Mouse (Mus musculus): ENCODE data around the gene Olfr1198.

Gene Olfr1198

DNA sequence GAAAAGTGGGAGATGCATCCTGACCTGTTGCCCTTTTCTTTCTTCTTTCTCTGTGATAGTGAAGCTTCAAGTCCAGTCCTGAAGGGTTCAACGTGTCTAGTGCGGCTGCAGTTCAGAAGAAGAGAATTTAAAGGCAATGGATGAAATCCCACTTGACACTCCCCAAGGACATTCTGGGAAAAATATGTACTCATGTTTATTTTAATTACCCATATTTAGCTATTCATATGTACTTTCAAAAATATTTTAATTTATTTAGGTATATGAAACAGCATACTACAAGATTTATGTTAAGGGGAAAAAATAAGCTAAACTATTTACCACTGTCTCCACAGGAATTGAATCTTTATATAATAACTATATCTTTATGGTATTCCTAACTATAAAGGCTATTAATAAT is at the start of gene Olfr1198:
TSS of gene Olfr1198 (minus strand) at position 101 of the 400 bp plus-strand sequence.
- DNase-seq (ENCODE audit: low spot score) = no peak

DNA sequence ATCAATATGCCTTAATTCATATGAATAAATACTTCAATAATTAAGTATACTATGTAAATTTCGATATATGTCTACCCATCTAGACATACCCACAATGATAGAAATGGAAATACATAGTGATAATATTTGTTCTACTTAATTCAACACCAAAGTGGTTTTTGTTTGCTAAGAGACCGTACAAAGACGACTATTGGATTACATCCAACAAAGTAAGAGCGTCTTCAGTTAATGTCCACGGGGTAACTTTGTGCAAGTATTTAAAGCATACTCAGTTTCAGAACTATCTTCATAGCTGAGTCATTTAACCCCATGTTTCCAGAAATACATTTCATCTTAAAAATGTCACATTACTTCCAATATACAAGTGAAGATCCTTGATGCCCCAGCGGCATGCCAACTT is 41.6 kb upstream of the Olfr1198 start, which contains the start of gene Olfr1201:
TSS of gene Olfr1201 (plus strand) at position 301 of the 400 bp plus-strand sequence.
- no peak for DNase-seq (ENCODE audit: low spot score)

DNA sequence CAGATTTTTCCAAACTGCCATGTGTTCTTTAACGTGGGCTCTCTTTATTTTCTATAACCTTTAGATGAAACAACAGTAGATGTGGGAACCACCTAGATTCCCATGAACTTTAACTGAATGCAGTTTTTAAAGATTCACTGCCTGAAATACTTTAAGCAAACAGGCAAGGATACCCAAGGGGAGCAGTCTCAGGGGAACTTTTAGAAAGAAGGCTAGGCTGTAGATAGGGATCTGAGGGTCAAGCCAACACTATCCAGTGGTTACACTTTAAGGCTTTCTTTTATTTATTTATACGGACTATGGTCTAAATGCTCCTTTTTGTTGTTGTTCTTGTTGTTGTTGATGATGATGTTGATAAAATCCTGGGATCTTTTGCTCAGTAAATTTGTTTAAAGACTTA is 19.2 kb upstream of the Olfr1198 start, which contains the start of gene Olfr1200:
TSS of gene Olfr1200 (minus strand) at position 101 of the 400 bp plus-strand sequence.
- DNase-seq (ENCODE audit: low spot score) = no peak

DNA sequence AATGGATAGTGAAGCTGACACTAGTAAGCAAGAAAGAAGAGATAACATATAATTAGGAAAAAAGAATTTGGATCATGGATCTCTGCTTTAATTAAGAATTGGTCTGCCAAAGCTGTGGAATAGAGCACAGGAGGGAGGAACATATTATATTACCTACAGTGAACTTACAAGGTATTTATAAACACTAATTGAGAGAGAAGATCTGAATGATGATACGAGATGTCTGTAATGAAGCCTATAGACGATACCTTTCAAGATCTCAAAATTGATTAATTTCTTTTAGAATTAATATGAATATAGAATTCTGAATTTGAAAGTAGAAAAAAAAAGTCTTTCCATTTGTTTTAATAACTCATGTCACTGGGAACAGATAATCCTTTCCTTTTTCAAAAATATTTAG is 9.2 kb upstream of the Olfr1198 start, which contains the start of gene Olfr1199:
TSS of gene Olfr1199 (minus strand) at position 101 of the 400 bp plus-strand sequence.
- no peak for DNase-seq (ENCODE audit: low spot score)

DNA sequence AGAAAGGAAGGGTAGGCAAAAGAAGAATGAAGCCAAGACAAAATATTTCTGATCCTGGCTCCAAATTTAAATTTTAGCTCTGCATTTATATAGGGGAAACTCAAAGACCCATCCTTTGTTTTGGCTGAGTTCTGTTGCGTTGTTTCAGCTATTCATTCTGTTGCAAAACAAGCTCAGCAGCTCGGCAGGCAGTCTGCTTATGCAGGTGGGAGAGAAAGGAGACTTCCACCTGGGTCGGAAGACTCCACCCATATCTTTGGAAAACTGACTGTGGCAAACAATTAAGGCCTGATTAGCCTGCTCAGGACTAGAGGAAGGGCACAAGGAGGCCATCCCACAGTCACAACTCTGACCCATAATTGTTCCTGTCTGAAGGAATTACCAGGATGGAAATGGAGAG is 7.8 kb downstream of the Olfr1198 start:
- DNase-seq (ENCODE audit: low spot score) = no peak

DNA sequence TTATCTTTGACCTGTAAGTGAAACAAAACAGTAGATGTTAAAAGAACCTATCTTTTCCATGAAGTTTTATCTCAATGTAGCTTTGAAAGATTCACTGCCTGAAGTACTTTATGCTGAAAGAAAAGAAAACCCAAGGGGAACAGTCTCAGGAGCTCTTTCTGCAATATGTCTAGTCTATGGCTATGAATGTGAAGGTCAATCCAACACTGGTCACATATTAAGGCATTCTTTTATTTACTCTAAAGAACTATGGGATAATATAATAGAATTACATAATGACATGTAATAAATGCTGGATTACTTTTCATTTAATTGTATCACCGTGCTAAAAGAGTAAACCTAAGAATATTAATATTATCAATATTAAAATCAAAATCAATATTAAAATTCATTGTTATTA is 18.9 kb downstream of the Olfr1198 start, which contains the start of gene Olfr1197:
TSS of gene Olfr1197 (minus strand) at position 101 of the 400 bp plus-strand sequence.
- no peak for DNase-seq (ENCODE audit: low spot score)

DNA sequence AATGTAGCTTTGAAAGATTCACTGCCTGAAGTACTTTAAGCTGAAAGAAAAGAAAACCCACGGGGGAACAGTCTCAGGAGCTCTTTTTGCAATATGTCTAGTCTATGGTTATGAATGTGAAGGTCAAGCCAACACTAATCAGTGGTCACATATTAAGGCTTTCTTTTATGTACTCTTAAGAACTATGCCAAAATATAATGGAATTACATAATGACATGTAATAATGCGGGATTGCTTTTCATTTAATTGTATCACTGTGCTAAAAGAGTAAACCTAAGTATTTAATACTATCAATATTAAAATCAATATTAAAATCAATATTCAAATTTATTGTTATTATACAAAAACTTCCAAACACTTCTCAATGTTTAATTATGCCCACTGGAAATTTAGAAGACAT is 46.7 kb downstream of the Olfr1198 start, which contains the start of gene Olfr1196:
TSS of gene Olfr1196 (minus strand) at position 101 of the 400 bp plus-strand sequence.
- DNase-seq (ENCODE audit: low spot score) = no peak
